Mouse (Mus musculus) natural killer cell, adult 2 months (primary cell): Measurements from ENCODE around the gene Cdc42bpa.

ENCODE experiments used
- DNase-seq, 2 experiments: peaks; one replicate each; pipeline ENCODE4 v3.0.0; 2022; ENCODE audit warnings: low spot score in 2 of 2

Gene Cdc42bpa

DNA sequence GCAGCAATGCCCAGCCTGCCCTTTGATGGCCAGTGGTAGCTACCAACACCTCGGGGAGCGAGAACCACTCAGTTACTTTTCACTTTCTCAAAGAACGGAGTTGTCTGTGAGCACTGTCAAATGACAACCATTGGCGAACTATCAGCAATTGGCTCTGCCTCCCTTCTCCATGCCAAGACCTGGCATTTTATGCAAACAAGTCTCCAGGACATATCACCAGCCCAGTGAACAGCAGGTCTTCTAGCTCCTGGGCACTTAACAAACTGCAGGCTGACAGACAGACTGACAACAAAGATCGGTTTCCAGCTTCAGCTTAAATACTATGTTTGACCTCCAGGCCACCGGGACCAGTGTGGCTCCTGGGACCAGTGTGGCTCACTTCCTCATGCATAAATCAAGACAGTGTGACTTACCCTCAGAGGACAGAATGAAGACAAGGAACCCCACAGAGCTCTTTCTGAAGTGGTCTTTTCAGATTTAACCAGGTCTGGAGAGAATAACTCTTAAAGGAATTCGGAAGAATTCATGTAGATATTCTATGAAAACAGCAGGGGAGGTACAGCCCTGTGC is 231.5 kb downstream of the Cdc42bpa start:
- DNase-seq = no peak

DNA sequence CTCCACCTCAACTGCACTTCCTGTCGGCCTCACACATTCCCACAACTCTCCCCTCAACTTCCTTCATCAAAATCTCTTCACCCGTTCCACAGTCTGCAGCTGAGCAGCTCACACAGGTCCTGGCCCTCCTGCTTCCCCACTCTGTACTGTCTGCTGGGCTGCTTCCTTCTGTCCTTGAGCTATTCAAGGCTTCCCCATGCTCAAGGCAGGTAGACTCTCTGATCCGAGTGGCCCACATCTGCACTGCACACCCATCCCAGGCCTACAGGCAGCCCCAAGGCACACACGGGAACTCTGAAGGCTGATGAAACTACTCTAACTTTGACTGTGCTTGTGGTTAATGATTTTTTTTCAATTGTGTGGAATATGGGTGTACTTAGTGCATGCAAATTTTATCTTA is 232.6 kb downstream of the Cdc42bpa start:
- no peak for DNase-seq

DNA sequence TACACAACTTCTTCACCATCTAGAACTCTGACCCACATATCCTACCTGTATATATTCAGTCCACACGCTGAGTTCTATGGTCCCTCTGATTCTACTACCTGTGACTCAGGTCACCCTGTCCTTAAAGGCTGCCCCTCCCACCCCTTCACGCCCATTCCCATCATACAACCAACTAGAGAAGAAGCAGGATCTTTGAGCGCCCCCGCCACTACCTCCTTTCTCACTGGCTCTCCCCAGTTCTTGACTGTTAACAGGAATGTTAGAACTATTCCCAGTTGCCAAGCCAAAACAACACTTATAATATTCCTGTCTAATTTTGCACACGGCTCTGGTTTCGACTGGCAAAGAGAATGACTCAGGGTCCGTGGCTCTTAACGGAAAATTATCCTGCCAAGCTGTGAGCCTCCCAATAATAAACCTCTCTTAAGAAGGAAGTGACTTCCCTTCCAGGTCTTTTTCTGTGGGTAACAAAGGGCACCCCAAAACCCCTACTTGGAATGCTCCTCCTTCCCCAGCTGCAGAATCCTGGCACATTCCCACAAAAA is 233.2 kb downstream of the Cdc42bpa start:
- DNase-seq = no peak

DNA sequence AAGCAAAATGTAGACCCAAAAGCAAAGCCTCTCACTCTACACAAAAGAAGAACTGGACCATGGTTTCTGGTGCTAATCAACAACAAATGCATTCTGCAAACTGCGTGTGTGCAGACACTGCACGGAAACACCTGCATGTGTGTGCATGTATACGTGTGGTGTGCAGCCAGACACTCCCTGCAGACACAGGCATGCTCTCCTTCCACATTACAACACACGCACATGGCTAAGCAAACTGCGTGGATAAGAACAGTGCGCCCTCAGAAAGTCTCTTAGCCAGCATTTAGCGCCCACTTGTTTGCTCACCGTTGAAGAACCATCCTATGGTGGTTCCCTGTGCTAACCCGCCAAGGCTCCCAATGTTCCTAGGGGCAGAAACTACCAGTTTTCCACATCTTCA is 233.8 kb downstream of the Cdc42bpa start:
- no peak for DNase-seq

DNA sequence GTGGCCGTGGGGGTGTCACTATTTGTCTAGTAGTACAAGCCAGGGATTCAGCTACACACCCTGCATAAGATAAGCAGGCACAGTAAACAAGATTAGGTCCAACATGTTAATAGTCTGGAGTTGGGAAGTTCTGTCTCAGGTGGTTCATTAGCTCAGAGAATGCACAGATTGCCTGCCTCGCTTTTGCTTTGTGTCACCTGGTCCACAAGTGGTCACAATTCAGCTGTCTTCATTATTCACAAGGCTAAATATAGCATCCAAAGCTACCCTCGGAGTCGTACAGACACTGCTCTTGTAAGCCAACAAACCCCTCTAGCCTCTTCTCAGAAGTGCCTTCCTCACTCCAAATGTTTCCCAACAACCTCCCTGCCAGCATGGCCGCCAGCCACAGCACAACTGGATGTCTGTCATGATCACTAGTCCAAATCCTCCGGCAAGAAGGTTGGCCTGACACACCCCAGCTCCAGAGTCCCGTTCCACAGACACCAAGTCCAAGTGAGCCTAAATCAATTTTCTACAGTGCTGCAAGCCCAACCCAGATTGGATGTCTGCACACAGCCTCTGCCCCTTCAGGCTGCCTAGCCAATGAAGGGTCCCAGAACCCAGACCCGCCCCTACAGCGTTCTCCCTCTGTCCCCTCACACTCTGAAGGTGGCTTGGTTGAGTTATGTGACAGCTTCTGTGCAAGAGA is 234.7 kb downstream of the Cdc42bpa start:
- DNase-seq = peak; percentile 21 to 51

DNA sequence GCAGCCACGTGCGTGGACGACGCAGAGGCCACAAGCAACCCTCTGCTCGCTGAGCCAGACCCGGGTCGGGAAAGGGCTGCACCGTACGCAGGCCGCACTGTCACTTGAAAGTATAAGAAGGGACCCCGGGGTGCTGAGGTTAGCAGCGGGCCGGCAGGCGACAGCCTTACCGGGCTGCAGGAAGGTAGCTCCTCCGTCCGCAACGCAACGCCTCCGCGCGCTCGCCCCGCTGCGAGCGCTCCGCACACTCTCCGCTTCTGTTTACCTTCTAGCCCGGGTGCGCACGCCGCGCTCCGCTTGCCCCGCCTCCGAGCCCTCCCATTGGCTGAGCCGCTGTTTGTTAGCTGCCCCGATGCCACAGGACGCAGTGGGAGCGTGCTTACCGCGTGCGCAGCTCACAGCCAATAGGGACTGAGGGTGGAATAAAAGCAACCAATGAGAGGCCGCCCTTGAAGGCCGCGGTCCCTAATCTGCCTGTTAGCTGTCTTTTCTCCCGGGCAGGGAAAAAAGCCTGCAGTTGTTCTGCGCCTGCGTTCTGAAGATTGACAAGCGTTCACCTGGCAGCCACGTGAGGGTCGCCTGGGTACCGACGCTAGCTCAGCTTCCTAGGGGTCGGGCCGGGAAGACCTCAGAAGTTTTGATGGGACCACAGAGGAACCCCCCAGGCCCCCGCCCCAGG is 235.6 kb downstream of the Cdc42bpa start:
- DNase-seq = peak; percentile 96 to 97

DNA sequence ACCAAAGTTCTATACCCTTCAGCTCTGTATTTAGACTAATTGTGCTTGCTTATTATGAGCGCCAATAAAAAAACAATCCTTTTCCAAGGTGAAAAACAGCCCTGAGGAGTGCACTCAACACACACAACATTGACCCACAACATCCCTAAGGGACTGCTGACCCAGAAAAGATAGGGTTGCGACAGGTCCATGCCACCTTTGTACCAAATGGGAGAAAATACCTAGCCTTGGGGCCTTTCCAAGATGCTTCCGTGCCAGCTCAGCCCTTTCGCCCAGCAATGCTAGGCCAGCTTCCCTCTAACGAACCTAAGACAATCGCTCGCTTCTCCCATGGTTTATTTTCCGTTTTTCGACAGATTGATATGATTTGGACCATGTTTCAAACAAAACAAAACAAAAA is 236.2 kb downstream of the Cdc42bpa start:
- DNase-seq = no peak

DNA sequence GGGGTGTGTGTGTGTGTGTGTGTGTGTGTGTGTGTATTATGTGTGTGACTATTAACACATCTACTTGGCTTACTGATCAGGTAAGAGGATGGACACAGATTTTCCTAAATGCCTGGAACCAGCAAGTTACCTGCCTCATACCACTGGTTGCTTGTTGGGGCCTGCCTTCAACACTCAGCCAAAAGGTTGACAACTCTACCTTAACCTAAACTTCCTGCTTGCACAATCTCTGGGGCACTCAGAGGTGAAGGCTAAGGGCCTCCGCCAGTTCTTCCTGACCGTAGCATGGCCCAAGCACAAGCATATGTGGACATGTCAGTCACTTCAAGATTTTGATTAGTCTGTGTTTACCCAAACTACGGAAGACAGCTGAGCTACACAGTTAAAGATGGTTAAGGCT is 237.7 kb downstream of the Cdc42bpa start:
- DNase-seq = peak in 1 of 2 experiments; percentile 19

DNA sequence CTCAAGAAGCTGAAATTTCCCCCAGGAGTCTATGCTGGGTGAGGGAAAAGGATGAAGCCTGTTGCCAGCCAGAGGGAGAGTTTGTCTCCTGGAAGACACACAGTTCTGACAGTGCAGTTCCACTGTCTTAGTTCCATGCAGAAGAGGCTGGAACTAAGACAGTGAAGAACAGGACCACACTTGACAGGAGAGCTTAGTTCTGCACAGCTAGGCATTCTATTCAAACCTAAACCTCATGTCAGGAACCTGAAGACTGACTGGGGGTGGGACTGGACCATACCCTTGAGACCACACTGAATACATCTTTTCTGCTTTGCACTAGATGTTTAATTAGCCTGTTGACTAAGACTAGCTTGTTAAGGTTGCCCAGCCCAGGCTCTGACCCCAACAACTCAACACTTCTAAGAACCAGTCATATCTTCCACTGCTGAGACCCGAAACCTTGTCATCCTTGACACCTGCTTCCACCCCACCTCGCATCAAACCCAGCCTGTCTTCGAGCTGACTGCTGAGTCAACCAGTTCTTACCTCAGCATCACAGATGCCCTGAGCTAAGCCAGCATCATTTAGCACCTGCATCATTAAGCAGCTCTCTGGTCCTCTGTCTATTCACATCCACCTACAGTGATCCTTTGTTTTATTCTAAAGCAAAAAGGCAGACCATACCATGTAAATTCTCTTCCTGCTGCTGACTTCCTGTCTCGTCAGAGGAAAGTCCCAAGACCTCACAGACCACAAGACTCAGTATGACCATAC is 238.9 kb downstream of the Cdc42bpa start, which contains the start of gene Coq8a:
TSS of gene Coq8a (minus strand) at position 644 of the 756 bp plus-strand sequence.
- DNase-seq = peak; percentile 69 to 82

DNA sequence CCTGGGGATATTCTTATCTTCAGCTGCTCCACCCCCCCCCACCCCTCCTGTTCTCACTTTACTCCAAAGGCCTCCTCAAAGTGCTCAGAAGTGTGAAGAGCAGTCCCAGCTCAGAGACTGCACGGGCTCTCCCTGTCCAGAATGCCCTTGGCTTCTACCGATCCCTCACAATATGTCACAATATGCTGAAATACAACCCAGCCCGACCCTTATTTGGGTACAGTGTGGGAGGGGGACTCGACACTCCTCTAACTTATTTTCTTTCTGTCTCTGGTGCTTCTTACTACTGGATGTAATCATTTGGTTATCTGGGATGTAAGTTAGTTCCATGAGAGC is 239.4 kb downstream of the Cdc42bpa start:
- no peak for DNase-seq

DNA sequence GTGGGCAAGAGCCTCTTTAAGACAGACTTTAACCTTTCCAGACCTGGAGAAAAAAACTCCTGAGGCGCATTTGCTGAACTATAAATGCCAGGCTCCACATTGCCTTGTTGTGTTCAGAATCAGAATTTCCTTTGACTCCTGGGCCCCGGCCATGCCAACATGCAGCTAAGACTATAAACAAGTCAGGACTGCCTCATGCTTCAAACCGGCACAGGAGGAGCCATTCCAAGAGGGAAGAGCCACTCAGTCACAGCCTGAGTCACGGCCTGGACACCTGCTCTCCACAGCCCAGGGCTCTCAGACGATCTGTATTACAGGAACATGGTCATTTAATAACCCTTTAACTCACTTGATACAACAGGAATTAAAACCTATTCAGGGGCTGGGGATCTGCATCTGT is 240.4 kb downstream of the Cdc42bpa start:
- no peak for DNase-seq

DNA sequence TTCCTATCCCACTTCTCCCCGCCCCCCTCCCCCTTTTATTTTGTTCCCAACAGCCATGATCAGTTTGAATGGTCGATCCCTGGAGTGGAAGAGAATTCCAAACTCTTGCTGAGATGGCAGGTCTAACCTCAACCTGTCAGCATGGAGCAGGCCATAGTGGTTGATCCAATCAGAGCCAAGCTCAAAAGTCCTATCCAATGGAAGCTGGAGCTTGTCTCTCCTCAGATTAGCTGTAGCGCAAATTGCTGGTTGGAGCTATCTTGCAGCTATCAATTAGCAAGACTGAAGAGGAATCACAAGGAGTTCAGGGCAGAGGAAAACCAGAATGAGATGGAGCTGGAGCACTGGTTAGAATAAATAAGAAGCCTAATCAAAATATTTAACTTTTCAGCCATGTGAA is 248.1 kb downstream of the Cdc42bpa start:
- no peak for DNase-seq

DNA sequence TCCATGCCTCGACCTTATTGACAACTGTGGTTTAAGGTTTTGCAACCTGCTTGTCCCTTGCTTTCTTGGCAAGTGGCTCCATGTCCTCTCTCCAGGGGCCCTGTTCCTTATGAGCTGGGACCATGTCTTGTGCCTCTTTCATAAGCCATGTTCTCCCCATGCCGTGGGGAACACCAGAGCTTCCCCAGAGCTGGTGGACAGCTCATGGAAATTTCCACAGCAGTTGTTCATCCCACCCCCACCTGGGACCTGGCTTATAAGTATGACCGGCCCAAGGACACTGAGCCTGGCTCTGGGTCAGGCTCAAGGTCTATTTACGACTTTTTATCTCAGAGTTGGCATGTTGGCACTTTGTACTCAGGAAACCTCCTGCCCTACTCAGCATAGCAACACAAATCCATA is 249.8 kb downstream of the Cdc42bpa start:
- no peak for DNase-seq

DNA sequence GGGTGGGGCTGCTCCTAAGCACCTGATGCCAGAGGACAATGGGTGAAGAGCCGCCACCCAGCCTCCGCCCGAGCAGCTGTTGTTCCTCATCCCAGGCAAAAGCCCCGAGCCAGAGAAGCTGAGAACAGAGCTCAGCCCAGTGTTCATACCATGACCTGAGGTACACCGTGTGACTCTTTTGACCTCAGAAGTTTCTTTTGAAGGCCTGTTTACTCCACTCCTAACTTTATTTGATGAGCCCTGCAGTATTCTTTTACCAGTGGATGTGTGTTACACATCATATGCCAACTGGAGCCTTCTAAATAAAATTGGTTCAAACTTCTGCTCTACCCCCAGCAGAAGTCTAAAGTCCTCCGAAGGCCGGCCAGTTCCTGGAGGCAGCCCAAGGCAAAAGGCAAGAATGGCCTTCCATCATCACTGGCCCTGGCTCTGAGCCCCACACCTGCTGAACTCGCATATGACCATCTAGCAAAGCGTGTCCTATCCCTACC is 250.6 kb downstream of the Cdc42bpa start:
- no peak for DNase-seq

DNA sequence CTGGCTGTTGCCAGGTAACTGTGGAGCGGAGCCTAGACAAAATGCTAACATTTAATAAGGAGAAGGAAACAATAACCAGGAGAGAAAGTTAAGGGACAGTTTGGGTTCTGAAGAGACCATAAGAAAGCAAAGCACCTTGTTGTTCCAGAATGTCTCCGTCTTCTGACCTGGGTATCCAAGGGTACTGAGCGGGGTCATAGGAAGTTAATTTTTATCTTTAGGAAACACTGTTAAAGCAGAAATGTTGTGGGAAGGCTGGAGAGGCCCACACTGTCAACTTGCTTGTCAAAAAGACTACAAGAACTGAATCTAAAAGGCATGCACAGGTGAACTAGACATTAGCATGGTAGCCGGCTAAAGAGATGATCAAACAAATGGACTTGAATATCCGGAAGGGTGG is 252.6 kb downstream of the Cdc42bpa start:
- DNase-seq = no peak

DNA sequence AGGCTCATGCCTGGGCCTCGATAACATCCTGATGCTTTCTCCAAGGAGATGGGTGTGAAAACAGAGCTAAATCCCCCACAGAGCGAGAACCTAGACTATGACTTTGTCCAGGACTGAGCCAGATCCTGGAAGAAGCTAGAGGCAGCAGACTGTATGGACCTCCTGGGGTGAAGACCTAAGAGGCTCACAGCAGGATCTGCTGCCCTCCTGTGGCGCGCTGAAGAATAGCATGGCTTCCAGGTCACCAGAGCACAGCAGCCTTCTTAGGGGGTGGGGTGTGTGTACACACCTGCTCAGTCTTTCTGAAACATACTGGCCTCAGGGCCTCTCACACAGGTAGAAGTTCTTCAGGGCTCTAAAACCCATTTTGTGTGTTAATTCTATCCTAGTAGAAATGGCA is 254.8 kb downstream of the Cdc42bpa start:
- DNase-seq = peak; percentile 49 to 74
